Mouse (Mus musculus): ENCODE measurements around the gene Bcl2l12. TPM values are rescaled to one million over a fixed set of nuclear protein-coding genes. Genes with fewer than 3 reads are reported as not detected.

The Bcl2l12 gene
- polyA plus RNA-seq, 1 experiment from 2014 or later: 43.2 TPM

DNA sequence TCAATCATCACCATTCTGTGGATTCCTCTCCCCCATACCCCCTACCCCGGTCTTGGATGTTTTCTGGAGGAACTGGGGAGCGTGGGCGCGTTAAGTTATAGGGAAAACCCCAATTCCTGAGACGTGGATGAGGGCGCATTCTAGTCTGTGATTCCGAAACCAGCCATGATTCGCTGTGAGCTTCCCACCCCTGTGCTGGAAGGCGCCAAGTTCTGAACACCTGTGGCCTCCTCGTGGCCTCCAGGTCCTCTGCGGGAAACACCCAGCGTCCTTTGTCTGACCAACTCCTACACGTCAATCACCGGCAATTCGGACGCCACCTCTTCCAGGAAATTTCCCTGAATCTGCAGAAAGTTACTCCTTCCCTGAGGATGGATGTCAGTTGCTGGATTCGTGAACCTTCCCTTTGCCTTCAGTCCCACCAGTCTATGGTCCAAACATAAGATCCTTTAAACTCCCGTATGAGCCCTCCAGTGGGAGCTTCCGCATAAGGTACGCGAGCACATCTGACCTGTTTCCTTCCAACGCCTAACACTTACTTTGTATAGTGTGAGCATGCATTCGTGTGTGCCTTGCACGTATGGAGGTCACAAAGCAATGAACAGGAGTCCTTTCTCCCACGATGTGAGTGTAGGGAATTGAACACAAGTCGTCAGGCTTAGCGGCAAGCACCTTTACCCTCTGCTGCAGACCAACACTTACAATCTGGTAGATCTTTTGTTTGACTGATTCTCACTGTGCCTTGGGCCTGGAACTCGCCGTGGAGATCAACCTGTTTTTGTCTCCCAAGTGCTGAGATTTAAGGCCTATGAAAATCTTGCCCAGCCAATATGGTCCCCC, 11.4 kb downstream of the Bcl2l12 start:
- Histone ChIP-seq H3K36me3 (ENCODE audit: control insufficient read depth, insufficient read depth, low read length) (peaks cover 13% of the 10 kb centered on the region), H3K9me3 (replicated peaks; ENCODE audit: control insufficient read depth, low read length) (no peaks in the 10 kb centered on the region), H3K4me1 (ENCODE audit: control insufficient read depth, insufficient read depth, low read length) (peaks cover 19% of the 10 kb centered on the region), H3K9ac (ENCODE audit: low read depth, low read length) (peak overlapping the region; percentile 90), H3K4me2 (peak overlapping the region; percentile 83), H3K27ac (ENCODE audit: low read depth, low read length) (peak overlapping the region; percentile 90), H3K27me3 (ENCODE audit: control insufficient read depth, insufficient read depth, low read length) (no peaks in the 10 kb centered on the region), H3K4me3 (ENCODE audit: low read depth, low read length) (peak overlapping the region; percentile 100)
- under 1% methylated on average over 29 of the region's 29 CpGs for WGBS (ENCODE audit: insufficient replicate concordance)
- peak; percentile 19; the same call in 1 of the 2 replicates for ATAC-seq (replicated peaks; ENCODE audit: insufficient number of reproducible peaks, low FRiP score, low TSS enrichment)

DNA sequence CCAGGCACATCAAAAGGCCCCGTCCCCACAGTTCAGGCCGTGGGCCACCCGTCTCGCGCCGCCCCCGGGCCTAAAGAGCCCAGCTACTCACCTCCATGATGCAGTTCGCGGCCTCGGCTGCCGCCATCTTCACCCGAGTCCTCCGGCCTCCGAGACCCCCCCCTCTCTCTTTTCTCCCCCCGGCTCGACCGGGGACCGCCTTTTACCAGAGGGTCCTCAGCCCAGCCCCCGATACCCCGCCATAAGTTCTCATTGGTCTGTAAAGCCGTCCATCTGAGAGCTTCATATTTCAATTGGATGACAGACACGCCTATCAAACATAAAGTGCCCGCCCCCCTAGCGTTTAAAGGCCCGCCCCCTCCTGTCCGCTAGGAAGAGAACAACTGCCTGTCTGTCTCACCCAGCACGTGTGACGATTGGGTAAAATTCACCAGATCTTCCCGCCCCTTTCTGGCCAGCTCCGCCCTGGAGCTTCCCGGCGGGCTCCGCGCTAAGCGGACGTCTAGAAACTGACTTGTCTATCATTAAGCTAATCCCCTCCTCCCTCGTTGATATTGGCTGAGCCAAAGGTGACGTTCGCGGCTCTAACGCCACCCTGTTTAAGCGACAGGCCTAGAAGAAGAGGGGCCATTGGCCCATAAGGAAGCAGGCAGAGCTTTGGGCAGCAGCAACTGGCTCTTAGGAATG, 12.2 kb downstream of the Bcl2l12 start, which contains the start of gene Prmt1:
Prmt1 (minus strand) TSS at position 377 of the 687 bp plus-strand sequence.
- H3K27me3 ChIP-seq (ENCODE audit: control insufficient read depth, insufficient read depth, low read length): no peaks in the 10 kb centered on the region
- H3K4me3 ChIP-seq (ENCODE audit: low read depth, low read length): peak within 1 kb of the TSS; percentile 100
- peak; percentile 93 for ATAC-seq (replicated peaks; ENCODE audit: insufficient number of reproducible peaks, low FRiP score, low TSS enrichment)
- peaks cover 13% of the 10 kb centered on the region for H3K36me3 ChIP-seq (ENCODE audit: control insufficient read depth, insufficient read depth, low read length)
- peak within 1 kb of the TSS; percentile 96 for H3K27ac ChIP-seq (ENCODE audit: low read depth, low read length)
- H3K9ac ChIP-seq (ENCODE audit: low read depth, low read length): peak within 1 kb of the TSS; percentile 100
- peak within 1 kb of the TSS; percentile 83 for H3K4me2 ChIP-seq
- H3K9me3 ChIP-seq (replicated peaks; ENCODE audit: control insufficient read depth, low read length): no peaks in the 10 kb centered on the region
- WGBS (ENCODE audit: insufficient replicate concordance): under 1% methylated on average over 42 of the region's 42 CpGs
- peaks cover 19% of the 10 kb centered on the region for H3K4me1 ChIP-seq (ENCODE audit: control insufficient read depth, insufficient read depth, low read length)

DNA sequence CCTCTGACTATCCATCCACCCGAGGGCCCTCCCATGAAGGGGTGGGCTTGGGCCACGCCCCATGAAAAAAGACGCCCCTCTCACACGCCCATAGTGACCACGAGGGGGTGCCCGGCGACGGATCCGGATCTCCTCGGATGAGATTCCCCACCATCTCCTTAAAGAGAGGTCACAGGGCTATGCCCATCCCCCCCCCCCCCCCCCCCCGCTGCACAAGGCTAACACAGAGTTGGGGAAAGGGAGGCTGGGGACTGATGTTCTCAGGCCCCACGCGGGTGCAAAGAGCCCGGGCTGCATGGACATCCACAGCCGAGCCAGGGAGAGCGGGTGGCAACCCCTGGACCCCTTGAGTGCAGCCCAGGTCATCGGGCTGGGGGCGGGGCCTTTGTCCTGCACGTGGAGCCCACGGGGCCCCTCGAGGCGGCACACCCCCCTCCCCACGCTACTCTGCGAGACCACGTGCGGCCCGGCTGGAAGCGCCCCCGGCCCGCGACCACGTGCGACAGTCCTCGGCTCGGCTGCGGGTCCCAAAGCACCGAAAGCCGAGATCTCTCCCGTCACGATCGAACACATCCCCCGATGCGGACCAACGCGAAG, 12.8 kb downstream of the Bcl2l12 start:
- Histone ChIP-seq H3K4me2 (peak overlapping the region; percentile 76), H3K36me3 (ENCODE audit: control insufficient read depth, insufficient read depth, low read length) (peaks cover 16% of the 10 kb centered on the region), H3K9ac (ENCODE audit: low read depth, low read length) (peak overlapping the region; percentile 100), H3K27ac (ENCODE audit: low read depth, low read length) (peak overlapping the region; percentile 96), H3K9me3 (replicated peaks; ENCODE audit: control insufficient read depth, low read length) (no peaks in the 10 kb centered on the region), H3K27me3 (ENCODE audit: control insufficient read depth, insufficient read depth, low read length) (no peaks in the 10 kb centered on the region), H3K4me1 (ENCODE audit: control insufficient read depth, insufficient read depth, low read length) (peaks cover 19% of the 10 kb centered on the region), H3K4me3 (ENCODE audit: low read depth, low read length) (peak overlapping the region; percentile 100)
- under 1% methylated on average over 42 of the region's 45 CpGs for WGBS (ENCODE audit: insufficient replicate concordance)
- ATAC-seq (replicated peaks; ENCODE audit: insufficient number of reproducible peaks, low FRiP score, low TSS enrichment): peak; percentile 15

DNA sequence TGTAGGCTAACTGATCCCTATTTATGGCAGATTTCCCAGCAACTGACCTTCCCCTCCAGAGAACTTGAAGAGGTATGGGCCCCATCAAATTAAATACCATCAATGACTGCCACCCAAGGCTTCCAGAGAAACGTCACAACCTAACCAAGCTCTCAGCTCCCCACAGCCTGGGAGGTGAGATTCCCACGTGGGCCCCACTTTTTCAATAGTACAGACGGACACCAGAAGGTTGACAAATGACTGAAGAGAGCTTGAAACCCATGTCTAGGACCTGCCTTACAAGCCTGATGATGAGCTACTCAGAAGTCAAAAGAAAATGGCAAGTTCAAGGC, 13.7 kb downstream of the Bcl2l12 start:
- no peak overlapping the region for H3K27ac ChIP-seq (ENCODE audit: low read depth, low read length)
- WGBS (ENCODE audit: insufficient replicate concordance): 33% methylated on average over 3 of the region's 3 CpGs
- no peak overlapping the region for H3K9ac ChIP-seq (ENCODE audit: low read depth, low read length)
- ATAC-seq (replicated peaks; ENCODE audit: insufficient number of reproducible peaks, low FRiP score, low TSS enrichment): no peak
- H3K4me3 ChIP-seq (ENCODE audit: low read depth, low read length): peak overlapping the region; percentile 100
- peak overlapping the region; percentile 76 for H3K4me2 ChIP-seq
- H3K27me3 ChIP-seq (ENCODE audit: control insufficient read depth, insufficient read depth, low read length): no peaks in the 10 kb centered on the region
- no peaks in the 10 kb centered on the region for H3K9me3 ChIP-seq (replicated peaks; ENCODE audit: control insufficient read depth, low read length)
- peaks cover 25% of the 10 kb centered on the region for H3K36me3 ChIP-seq (ENCODE audit: control insufficient read depth, insufficient read depth, low read length)
- H3K4me1 ChIP-seq (ENCODE audit: control insufficient read depth, insufficient read depth, low read length): peaks cover 19% of the 10 kb centered on the region

DNA sequence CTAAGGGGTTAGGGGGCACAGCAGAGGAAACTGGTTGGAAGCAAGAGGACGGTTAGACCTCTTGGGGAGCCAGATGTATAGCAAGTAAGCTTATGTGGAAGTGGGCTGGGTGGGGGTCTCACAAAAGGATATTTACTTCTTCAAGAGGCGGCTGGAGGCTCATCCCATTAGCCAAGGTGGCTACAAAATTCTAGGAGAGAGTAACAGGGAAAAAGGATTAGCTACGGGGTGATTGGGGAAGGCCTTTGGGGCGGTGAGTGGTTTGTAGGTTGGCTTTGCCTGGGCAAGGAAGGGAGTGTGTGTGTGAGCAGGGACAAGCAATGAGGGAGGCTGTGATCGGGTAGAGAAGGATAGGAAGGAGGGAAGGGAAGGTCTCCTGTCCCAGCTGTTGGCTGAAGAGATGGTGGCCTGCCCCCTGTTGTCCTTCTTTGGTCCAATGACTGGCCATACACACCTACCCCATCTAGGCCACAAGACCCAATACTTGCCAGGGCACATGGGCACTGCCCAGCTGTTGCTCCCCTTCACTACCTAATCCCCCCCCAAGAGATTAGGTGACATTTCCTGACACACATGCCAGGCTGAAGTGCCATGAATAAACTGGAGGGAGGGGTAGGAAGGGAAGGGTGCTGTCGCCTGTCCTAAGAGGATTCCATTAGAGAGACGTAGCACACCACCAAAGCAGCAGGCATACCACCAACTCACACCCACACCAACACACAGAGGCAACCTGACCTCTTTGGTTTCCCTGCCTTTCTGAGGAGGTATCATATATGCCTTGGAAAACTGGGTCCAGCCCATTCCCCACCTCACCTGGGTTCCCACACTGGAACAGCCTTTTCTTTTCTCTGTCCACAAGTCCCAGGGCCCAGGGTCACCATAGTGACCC, 14.3 kb downstream of the Bcl2l12 start:
- Histone ChIP-seq H3K9me3 (replicated peaks; ENCODE audit: control insufficient read depth, low read length) (no peaks in the 10 kb centered on the region), H3K4me3 (ENCODE audit: low read depth, low read length) (peak overlapping the region; percentile 100; the same call in 1 of the 2 replicates), H3K27me3 (ENCODE audit: control insufficient read depth, insufficient read depth, low read length) (no peaks in the 10 kb centered on the region), H3K9ac (ENCODE audit: low read depth, low read length) (peak overlapping the region; percentile 39; the same call in 1 of the 2 replicates), H3K4me1 (ENCODE audit: control insufficient read depth, insufficient read depth, low read length) (peaks cover 19% of the 10 kb centered on the region), H3K36me3 (ENCODE audit: control insufficient read depth, insufficient read depth, low read length) (peaks cover 31% of the 10 kb centered on the region), H3K27ac (ENCODE audit: low read depth, low read length) (no peak overlapping the region), H3K4me2 (peak overlapping the region; percentile 76)
- WGBS (ENCODE audit: insufficient replicate concordance): 81% methylated on average over 7 of the region's 7 CpGs
- no peak for ATAC-seq (replicated peaks; ENCODE audit: insufficient number of reproducible peaks, low FRiP score, low TSS enrichment)

DNA sequence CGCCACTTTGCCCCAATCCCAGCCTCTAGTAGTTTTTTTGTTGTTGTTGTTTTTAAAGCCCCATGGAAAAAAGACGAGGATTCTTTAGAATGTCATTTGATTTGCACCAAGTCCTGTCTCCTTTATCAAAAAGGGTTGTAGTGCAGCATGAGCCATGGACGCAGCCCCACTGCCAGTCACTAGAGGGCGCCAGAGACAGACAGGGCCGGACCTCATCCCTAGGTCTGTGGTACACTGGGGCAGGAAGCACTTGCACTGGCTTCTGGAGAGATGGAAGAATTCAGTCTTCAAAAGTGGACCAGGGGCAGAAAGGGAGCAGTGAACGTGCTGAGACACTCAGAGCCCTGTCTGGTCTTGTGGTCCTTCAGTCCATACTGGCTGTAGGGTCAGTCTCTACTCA, 15.4 kb downstream of the Bcl2l12 start:
- ATAC-seq (replicated peaks; ENCODE audit: insufficient number of reproducible peaks, low FRiP score, low TSS enrichment): no peak
- peaks cover 14% of the 10 kb centered on the region for H3K4me1 ChIP-seq (ENCODE audit: control insufficient read depth, insufficient read depth, low read length)
- H3K36me3 ChIP-seq (ENCODE audit: control insufficient read depth, insufficient read depth, low read length): peaks cover 41% of the 10 kb centered on the region
- no peak overlapping the region for H3K27ac ChIP-seq (ENCODE audit: low read depth, low read length)
- WGBS (ENCODE audit: insufficient replicate concordance): 38% methylated on average over 6 of the region's 6 CpGs
- H3K27me3 ChIP-seq (ENCODE audit: control insufficient read depth, insufficient read depth, low read length): no peaks in the 10 kb centered on the region
- no peaks in the 10 kb centered on the region for H3K9me3 ChIP-seq (replicated peaks; ENCODE audit: control insufficient read depth, low read length)
- H3K4me3 ChIP-seq (ENCODE audit: low read depth, low read length): no peak overlapping the region
- no peak overlapping the region for H3K9ac ChIP-seq (ENCODE audit: low read depth, low read length)
- peak overlapping the region; percentile 14; the same call in 1 of the 2 replicates for H3K4me2 ChIP-seq

DNA sequence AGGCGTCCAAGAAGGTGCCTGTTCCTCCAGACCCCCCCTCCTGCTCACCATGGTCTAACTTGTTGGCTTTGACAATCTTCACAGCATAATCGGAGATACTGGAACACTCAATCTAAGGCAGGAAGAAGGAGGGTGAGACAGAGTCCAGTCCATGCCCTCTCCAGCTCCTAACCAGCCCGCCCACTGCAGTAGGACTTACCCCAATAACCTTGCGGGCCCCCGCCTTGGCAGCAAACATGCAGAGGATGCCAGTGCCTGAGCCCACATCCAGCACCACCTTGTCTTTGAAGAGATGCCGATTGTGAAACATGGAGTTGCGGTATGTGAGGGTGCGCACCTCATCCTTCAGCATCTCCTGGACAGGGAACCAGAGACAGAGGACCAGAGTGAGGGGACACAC, 17.0 kb downstream of the Bcl2l12 start:
- Histone ChIP-seq H3K9me3 (replicated peaks; ENCODE audit: control insufficient read depth, low read length) (no peaks in the 10 kb centered on the region), H3K9ac (ENCODE audit: low read depth, low read length) (no peak overlapping the region), H3K27ac (ENCODE audit: low read depth, low read length) (no peak overlapping the region), H3K4me1 (ENCODE audit: control insufficient read depth, insufficient read depth, low read length) (peaks cover 14% of the 10 kb centered on the region), H3K4me2 (no peak overlapping the region), H3K27me3 (ENCODE audit: control insufficient read depth, insufficient read depth, low read length) (no peaks in the 10 kb centered on the region), H3K36me3 (ENCODE audit: control insufficient read depth, insufficient read depth, low read length) (peaks cover 56% of the 10 kb centered on the region), H3K4me3 (ENCODE audit: low read depth, low read length) (no peak overlapping the region)
- 93% methylated on average over 8 of the region's 8 CpGs for WGBS (ENCODE audit: insufficient replicate concordance)
- ATAC-seq (replicated peaks; ENCODE audit: insufficient number of reproducible peaks, low FRiP score, low TSS enrichment): no peak

DNA sequence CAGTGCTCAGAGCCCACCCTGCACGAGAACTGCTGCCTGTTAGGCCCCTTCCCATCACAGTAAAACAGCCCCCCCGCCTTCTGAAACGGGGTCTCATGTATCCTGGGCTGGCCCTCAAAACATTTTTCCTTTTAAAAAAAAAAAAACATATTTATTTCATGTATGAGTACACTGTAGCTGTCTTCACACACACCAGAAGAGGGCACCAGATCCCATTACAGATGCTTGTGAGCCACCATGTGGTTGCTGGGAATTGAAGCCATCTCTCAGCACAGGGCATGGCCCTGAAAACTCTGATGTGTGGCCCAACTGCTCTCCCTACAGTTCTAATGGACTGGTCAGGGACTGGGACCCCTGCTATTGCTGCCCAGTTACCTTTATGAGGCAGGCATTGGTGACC, 20.2 kb downstream of the Bcl2l12 start:
- Histone ChIP-seq H3K36me3 (ENCODE audit: control insufficient read depth, insufficient read depth, low read length) (peaks cover 59% of the 10 kb centered on the region), H3K4me2 (no peak overlapping the region), H3K27ac (ENCODE audit: low read depth, low read length) (no peak overlapping the region), H3K9me3 (replicated peaks; ENCODE audit: control insufficient read depth, low read length) (no peaks in the 10 kb centered on the region), H3K4me1 (ENCODE audit: control insufficient read depth, insufficient read depth, low read length) (peaks cover 5% of the 10 kb centered on the region; the same call in 1 of the 2 replicates), H3K4me3 (ENCODE audit: low read depth, low read length) (no peak overlapping the region), H3K27me3 (ENCODE audit: control insufficient read depth, insufficient read depth, low read length) (no peaks in the 10 kb centered on the region), H3K9ac (ENCODE audit: low read depth, low read length) (no peak overlapping the region)
- 91% methylated on average over 3 of the region's 3 CpGs for WGBS (ENCODE audit: insufficient replicate concordance)
- no peak for ATAC-seq (replicated peaks; ENCODE audit: insufficient number of reproducible peaks, low FRiP score, low TSS enrichment)
